Mouse (Mus musculus): Measurements from ENCODE around the gene Med13l.
"Not testable (repeated sequence)": the region's sequence is repeated elsewhere in the genome, so short reads cannot be mapped to it uniquely, and the experiment has no call there.

Med13l gene

GRCm38 (mm10) chr5:118623797-118624196, 63.3 kb downstream of the Med13l start:
- no peak for DNase-seq (ENCODE audit: extremely low read depth, low read depth)

DNA sequence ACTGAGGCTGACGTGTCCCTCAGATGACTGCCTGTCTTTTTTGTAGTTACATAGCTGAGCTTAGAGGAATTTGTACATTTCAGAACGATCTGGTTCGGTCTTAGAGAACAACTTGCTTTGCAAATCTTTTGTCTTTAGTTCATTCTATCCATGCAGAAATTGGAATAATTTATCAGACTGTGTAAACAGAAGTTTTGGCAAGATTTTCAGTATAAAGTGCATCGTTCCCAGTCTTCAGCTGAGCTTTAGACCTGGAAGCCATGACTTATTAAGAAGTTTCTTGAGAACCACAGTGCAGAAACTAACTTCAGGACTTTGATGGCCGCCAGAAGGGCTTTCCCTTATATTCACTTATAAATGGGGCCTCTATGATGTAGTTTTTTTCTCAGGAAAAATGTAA, 67.2 kb downstream of the Med13l start:
- DNase-seq (ENCODE audit: extremely low read depth, low read depth), result no peak

GRCm38 (mm10) chr5:118628211-118628610, 67.7 kb downstream of the Med13l start:
- no peak for DNase-seq (ENCODE audit: extremely low read depth, low read depth)

GRCm38 (mm10) chr5:118632346-118632745, 71.9 kb downstream of the Med13l start:
- no peak for DNase-seq (ENCODE audit: extremely low read depth, low read depth)

DNA sequence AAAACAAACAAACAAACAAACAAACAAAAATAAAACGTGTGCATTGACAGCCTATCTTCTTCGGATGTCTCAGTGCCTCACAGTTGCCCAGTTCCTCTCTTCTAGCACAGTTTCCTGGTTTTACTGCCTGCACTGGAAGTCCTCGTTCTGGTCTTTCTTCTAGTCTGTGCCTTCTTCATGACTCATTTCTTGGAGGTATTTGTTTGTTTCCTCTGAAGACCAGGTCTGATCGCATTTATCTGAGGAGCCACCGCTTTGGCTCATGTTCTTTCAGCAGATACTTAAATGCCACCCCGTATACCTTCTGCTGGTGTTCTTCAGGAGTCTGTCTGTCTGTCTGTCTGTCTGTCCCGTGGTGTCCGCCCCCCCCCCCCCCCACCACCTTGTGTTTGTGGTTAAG, 72.6 kb downstream of the Med13l start:
- DNase-seq (ENCODE audit: extremely low read depth, low read depth), result no peak

DNA sequence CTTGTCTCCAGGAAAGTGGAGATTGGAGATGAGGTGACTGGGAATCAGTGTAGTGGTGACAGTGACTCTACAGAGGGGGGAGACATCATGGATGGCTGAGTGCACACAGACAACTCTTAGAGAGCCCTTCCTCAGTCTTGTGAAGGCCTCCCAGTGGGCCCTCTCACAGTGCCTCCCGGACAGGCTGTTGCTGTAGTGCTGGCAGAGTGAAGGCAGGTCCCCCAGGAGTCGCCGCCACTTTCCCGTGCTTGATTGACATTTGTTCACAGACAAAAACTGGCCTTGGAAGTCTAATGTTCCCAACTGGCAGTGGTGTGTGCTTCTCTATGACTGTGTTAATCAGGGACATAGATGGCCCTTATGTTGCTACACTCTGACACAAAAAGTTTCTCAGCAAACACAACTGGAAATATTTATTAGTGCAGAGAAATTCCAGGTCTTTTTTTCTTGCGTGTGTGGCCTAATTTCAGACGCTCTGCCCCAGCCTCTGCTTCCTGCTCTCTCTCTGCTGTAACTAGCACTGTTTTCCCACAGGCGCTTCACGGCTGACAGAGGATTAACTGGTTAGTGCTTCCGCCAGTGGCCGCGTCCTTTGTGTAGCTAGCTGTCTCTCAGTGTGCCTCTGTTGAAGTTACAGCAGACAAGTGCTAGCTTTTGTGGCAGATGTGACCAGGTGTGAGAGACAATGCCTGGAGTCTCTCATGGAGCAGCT, 75.2 kb downstream of the Med13l start:
- DNase-seq (ENCODE audit: extremely low read depth, low read depth), result no peak

DNA sequence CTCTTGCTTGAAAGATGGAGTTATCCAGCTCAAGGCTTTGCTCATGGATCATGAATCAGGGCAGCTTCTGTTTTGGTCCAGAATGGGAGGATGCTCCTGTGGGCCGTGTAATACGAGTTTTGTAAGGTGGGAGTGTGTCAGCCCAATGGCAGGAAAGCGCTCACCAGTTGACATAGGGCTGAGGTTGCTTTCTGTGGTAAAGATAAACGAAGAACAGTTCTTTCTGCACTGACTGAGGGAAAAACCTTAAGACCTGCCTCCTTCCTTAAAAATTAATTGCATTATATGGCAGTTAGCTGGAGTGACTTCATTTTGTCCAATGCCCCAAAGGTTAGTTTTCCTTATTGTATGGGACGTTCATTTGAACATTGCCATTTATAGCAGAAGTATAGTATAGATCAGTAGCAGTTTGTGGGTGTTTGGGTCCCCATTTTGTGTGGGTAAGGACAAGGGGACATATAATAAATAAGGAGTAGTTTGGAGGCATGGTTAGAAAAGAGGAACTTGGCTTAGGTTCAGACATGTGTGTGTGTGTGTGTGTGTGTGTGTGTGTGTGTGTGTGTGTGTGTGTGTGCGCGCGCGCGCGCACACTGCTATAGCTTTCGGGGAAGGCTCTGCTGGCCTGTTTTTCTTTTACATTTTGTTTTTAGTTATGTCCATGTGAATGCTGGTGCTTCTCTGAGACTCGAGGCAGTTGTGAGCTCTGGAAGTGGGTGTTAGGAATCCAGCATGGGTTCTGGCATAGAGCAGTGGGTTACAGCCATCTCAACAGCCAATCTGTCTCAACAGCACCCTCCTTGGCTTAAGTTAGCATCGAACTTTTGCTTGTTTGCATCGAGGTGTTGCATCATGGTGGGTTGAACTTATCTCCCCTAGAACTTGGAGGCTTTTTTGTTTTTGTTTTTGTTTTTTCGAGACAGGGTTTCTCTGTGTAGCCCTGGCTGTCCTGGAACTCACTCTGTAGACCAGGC, 76.2 kb downstream of the Med13l start:
- DNase-seq (ENCODE audit: extremely low read depth, low read depth), result peak; percentile 71

- no peak for DNase-seq (ENCODE audit: extremely low read depth, low read depth)
Measured at GRCm38 (mm10) chr5:118637931-118638330, 77.5 kb downstream of the Med13l start.

- DNase-seq (ENCODE audit: extremely low read depth, low read depth), result no peak
Measured at GRCm38 (mm10) chr5:118638534-118639109, 78.1 kb downstream of the Med13l start.

GRCm38 (mm10) chr5:118639117-118639707, 78.7 kb downstream of the Med13l start:
- DNase-seq (ENCODE audit: extremely low read depth, low read depth), result no peak

DNA sequence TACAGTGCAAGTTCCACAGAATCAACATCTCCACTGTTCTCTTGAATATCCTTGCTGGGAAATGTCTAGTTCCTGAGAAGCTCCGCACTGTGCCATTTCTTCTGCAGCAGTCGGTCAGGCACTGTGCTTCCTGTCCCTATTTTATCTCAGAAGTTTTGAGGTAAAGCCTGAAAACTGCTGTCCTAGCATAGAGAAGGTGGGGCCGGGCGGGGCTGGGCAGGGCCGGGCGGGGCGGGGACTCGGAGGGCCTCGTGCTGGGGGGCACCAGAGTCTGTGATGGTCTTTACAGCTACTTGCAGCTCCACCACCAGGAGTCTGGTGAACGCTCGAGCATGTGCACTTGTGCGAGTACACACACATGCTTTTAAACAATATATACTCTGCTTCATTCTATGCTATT, 83.6 kb downstream of the Med13l start:
- no peak for DNase-seq (ENCODE audit: extremely low read depth, low read depth)

DNA sequence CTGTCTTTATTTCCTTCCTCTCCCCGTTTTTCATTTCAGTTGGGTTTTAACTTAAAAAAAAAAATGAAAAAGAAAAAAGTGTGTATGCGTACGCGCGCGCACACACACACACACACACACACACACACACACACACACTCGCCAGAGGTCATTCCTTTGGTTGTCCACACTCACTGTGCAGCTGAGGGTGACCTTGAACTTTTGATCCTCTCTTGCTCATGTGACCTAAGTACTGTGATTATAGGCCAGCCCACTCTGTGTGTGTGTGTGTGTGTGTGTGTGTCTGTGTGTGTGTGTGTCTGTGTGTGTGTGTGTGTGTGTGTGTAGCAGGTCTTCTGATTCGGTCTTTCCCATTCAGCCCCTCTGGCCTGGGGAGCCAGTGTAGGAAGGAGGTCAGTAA, 84.0 kb downstream of the Med13l start:
- no peak for DNase-seq (ENCODE audit: extremely low read depth, low read depth)

GRCm38 (mm10) chr5:118645196-118645805, 84.8 kb downstream of the Med13l start:
- no peak for DNase-seq (ENCODE audit: extremely low read depth, low read depth)

GRCm38 (mm10) chr5:118646897-118647296, 86.4 kb downstream of the Med13l start:
- DNase-seq (ENCODE audit: extremely low read depth, low read depth), result no peak

GRCm38 (mm10) chr5:118647384-118647783, 86.9 kb downstream of the Med13l start:
- peak; percentile 54 for DNase-seq (ENCODE audit: extremely low read depth, low read depth)

DNA sequence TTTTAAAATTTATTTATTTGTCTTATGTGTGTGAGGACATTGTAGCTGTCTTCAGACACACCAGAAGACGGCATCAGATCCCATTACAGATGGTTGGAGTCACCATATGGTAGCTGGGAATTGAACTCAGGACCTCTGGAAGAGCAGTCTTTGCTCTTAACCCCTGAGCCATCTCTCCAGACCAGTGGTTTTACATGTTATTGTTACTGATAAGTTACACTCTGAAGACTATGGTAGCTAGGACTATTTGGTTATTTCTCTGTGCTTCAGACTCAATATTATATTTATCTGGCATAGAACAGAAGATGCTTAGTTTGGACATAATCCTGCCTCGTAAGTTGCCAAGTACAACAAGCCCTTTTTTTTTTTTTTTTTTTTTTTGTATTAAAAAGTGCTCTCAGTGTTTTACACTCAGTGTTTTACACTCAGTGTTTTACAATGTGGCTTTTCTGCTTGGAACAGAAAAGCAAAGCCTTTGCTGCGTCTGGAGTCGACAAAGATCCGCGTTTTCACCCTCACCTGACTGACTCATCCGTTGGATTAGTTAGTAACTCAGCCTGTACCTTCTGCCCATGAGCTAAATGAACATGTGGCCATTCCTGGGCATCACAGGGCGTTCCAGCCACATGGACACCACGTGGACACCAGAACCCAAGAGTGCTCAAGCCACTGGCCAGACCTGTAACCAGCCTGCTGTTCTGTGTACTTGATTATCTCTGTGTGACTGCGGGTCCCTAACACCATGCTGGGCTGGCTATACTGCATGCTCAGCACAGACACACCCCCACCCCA, 88.9 kb downstream of the Med13l start:
- no peak for DNase-seq (ENCODE audit: extremely low read depth, low read depth)

DNA sequence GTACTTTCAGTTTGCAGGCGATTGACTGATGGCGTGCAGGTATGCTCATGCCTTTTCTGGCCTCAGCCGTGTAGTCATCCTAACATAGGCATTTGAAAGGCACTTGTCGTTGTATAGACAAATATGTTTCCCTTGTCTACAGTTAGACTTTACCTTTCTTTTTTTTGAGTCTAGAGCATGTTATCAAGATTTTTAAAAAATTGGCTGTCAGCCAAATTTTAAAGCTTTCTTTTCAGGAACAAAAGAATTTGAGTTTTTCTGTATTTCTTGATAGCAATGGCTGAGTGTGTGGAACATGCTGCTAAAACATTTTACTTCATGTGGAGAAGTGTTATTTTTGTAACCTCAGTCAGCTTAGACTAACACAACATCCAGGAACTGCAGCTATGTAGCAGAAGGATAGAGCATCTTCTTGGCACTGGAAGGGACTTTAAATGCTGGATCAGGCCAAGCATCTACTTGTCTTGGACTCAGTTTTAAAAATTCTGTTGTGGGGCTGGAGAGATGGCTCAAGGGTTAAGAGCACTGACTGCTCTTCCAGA, 89.6 kb downstream of the Med13l start:
- peak; percentile 22 for DNase-seq (ENCODE audit: extremely low read depth, low read depth)

DNA sequence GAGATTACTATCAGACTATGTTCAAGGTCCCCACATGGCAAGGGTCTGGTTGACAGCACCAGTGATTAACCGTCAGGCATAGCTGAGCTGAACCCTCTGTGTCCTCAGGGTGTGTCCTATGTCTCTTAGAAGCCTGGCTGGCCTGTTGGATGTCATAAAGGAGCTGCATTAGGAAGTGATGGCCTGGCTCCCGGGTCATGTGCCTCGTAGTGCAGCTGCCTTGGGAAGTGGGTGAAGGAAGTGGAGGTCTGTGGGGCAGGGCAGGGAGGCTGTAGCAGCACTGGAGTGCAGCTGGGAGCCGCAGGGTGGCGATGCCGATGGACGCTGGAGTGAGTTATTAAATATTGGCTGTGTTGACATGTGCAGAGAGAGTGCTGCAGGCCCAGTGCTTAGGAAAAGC, 90.3 kb downstream of the Med13l start:
- DNase-seq (ENCODE audit: extremely low read depth, low read depth), result no peak

DNA sequence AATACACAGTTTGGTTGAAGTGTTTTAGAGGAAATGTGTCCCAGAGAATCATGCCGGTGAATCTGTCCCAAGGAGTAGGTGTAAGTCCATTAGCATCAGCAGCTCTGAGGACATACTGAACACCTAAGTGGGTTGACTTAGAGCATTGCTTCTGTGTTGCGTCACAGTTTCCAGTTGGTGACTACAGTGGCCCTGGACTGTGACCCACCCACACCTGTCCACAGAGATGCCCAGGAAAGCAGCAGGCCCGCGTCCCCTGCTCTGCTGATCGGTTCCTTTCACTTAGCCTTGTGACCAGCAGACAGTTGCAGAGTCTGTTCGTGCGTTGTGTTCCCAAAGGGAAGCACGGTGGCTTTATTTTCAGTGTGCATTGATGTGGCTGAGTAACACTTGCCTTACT, 92.1 kb downstream of the Med13l start:
- DNase-seq (ENCODE audit: extremely low read depth, low read depth), result no peak

GRCm38 (mm10) chr5:118653119-118653518, 92.6 kb downstream of the Med13l start:
- not testable (repeated sequence) for DNase-seq (ENCODE audit: extremely low read depth, low read depth)
